Mouse (Mus musculus) lung, postnatal 0 days (tissue): ENCODE results near the gene Wif1.

Experiments used
- CTCF ChIP-seq: IDR thresholded peaks from 2 replicates; pipeline ENCODE4 v1.5.1; 2016; ENCODE audit warnings: antibody characterized with exemption, mild to moderate bottlenecking
- EP300 ChIP-seq: IDR thresholded peaks from 2 replicates; pipeline ENCODE4 v1.6.1; 2016; ENCODE audit warnings: antibody characterized with exemption, mild to moderate bottlenecking, control low read depth

DNA sequence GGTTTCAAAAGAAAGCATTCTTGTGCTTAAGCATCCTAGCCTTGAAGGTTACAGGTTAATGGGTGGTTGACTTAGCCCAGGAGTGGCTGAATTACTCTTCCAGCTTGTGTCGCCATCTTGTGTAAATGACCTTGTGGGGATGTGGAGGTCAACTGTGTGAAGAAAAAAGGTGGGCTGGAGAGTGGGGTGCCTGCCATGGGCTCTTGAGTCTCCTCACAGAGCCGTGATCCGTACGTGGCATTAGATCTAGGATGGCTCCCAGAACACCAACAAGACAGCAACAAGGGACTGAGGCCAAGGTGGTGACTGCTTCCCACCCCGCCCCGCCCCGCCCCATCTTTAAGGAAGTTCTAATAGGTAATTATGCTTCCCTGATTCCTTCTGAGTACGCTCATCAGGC is 17.5 kb upstream of the Wif1 start:
- TF ChIP-seq EP300 (no peak), CTCF (no peak)
